Mouse (Mus musculus): Measurements from ENCODE around the gene Slc17a4. TPM values are rescaled to one million over a fixed set of nuclear protein-coding genes. Genes with fewer than 3 reads are reported as not detected.

Gene Slc17a4
- under 1 TPM in 3 of 4 experiments, not detected in 1; 0.13 to 0.38 (median 0.15) TPM for total RNA-seq (2022)

DNA sequence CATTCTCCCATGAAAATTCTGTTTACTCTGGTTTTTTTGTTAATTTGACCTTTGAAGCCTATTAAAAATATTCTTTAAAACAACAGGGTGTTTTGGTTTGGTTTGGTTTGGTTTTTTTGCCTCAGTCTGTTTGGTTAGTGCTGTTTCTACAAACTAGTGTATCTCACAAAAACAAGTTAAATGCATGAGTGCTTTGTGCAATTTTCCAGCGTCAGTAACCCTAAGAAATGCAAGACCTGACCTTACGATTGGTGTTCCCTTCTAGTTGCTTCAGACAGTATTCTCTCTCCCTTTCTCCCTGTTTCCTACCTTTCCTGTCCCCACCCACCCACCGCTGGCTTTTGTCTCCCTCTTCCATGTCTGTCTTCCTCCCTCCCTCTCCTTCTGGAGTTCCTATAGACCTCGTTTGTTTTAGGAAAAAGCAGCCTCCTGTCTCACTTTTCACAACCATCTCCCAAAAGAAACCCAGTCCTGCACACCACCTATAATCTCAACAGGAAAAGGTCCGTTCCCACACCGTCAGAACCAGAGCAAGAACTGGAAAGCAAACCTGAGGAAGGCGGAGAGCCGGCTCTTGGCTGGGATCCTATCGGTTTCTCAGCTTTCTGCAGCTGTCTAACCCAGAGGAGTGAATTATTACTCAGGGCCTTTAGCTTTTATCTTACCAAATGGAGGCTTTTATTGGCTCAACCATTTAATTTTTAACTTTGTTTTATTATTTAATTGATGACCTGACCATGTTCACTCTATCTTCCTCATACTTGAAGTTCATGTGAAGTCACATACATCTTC is at the start of gene Slc17a4:
Gene Slc17a4 (minus strand): TSS at position 634 of the 792 bp plus-strand sequence.
- no peak for DNase-seq

DNA sequence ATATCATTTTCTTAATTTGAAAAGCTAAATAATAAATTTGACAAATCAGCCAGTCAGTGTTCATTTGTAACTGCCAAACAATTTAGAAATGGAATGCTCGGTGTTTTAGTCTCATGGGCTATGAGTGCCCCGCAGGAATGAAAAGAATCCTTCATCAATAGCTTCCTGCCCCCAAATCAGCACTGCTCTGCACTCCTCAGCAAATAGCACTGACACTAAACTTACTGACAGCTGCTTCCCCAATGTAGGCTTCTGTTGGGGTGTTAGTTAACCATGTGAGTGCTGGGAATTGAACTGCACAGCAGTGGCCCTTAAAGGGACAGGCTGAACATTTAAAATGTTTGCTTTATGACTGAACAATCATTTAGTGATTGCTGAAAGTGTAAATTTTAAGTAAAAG is 45.0 kb upstream of the Slc17a4 start:
- no peak for DNase-seq

GRCm38 (mm10) chr13:23950928-23951327 is 36.1 kb upstream of the Slc17a4 start:
- peak; percentile 39 for DNase-seq

DNA sequence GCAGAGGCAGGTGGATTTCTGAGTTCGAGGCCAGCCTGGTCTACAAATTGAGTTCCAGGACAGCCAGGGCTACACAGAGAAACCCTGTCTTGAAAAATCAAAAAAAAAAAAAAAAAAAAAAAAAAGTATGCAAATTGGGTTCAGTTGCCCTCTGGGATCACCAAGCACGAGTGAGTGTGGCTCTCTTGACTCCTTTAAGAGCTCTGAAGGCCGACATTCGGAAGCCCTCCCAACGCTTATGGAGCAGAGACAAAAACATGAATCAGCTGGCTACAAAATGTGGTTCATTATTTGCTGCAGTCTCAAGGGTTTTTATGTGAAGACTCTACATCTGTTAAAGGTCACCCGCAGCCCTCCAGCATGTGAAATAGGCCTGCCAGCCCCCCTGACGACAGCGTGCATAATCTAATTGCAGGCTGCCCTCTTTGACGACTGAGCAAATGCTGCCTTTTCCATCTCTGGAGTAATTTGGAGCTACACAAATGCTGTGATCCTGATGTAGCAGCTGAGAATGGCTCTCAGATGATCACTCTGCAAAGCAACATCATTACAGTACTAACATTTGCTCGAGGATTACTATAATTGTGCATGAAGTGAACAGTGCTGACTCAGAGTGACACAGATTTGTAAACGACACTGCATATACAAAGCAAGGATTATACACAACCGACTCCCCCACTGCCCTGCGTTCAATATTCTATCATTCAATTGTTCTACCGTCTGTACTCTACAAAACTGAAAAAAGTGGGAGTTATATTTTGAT is 34.9 kb upstream of the Slc17a4 start:
- no peak for DNase-seq

GRCm38 (mm10) chr13:23946254-23946653 is 31.4 kb upstream of the Slc17a4 start:
- DNase-seq = no peak

- no peak for DNase-seq
Observed at GRCm38 (mm10) chr13:23942861-23943260, 28.1 kb upstream of the Slc17a4 start.

GRCm38 (mm10) chr13:23940291-23940690 is 25.5 kb upstream of the Slc17a4 start:
- no peak for DNase-seq

DNA sequence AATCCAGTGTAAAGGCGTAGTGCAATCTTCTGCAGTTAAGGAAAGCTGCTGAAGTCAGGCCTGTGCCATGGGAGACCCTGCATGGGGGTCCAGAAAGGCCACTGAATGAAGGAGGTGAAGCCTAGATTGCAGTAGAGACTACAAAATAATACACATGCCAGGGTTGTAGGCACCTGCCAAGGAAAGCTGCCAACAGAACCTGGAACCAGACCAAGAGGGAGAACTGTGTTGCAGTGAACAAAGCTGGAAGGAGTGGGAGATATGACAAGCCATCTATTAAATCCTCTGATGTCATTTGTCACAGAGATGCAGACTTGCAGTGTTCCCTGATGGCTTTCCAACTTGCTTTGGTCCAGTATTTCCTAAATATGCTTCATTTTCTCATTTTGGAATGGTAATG is 23.9 kb upstream of the Slc17a4 start:
- DNase-seq = no peak

- no peak for DNase-seq
Observed at GRCm38 (mm10) chr13:23934211-23934520, 19.4 kb upstream of the Slc17a4 start, which contains the start of gene Hist1h2aa. Gene Hist1h2aa, plus strand, starts transcription at chr13:23934462.

DNA sequence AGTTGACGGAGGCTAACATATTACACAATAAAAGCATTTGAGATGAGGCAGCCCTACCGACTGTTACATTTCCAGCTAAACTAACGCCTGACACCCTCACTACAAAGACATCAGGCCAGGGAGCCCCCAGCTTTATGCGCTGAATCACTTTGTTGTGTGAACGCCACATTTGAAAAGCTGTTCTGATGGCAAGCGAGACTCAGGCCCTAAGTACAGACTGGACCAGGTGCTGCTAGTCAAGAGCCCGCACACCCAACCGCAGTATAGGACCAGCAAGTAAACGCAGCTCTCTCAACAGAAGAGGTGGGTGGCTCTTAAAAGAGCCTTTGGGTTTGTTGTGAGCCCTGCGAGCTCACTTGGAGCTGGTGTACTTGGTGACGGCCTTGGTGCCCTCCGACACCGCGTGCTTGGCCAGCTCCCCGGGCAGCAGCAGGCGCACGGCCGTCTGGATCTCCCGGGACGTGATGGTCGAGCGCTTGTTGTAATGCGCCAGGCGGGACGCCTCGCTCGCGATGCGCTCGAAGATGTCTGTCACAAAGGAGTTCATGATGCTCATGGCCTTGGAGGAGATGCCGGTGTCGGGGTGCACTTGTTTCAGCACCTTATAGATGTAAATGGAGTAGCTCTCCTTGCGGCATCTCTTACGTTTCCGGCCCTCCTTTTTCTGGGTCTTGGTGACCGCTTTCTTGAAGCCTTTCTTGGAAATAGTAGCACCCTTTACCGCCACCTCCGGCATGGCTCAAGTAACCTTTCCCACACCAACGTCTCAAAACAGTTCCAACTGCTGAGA is 18.8 kb upstream of the Slc17a4 start, which contains the start of gene Hist1h2ba:
Gene Hist1h2ba (minus strand): TSS at position 736 of the 790 bp plus-strand sequence.
- DNase-seq = no peak

- DNase-seq = no peak
Observed at GRCm38 (mm10) chr13:23930904-23931303, 16.1 kb upstream of the Slc17a4 start.

DNA sequence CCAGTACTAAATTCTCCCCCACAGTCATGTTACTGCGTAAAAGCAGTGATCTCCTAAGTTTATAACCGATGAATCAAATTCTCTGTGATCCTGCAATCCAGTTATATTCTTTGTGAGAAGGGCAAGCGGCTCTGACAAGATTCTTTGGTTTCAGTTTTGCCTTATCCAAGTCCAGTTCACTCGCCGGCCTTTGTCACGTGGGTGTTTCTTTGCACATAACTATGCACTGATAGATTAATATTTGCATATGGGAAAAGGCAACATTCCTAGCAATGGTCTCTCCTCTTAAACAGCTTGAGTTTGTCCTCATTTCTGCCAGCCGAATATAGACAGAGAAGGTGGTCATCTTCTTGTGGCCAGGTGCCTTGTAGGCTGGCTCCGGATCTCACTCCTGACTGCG is 15.7 kb upstream of the Slc17a4 start:
- no peak for DNase-seq

GRCm38 (mm10) chr13:23928637-23929036 is 13.8 kb upstream of the Slc17a4 start:
- no peak for DNase-seq

DNA sequence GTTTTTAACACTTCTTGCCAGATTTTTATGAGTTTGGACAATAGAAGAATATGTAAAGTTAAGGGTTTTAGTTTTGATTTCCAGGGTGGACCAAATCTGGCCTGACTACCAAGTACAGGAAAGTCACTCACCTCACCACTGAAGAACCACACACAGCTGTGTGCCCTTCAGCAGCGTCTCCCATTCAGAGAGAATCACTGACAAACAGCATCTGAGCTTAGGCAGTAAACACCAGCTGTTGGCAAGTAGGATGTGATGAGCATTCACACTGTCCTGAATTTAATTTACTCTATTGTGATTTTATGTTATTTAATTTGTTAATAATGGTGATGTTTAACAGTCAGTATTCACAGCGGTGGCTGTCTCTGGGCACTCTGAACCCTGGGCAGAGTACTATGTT is 11.0 kb upstream of the Slc17a4 start:
- no peak for DNase-seq

DNA sequence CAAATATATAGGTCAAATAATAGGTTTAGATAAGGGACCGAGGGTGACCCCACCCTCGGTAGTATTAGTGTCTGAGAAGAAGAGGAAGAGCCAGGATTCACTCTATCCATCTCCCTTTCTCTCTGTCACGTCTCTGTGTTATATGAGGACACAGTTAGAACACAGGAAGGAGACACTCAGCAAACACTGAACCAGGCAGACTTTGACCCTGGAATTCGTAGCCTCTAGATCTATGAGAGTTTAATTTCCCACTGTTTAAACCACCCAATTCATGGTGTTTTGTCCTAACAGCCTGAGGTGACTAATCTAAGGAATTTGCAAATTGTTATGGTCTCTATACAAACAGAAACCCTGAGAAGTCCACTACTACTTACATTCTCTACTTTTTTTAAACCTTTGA is 2.9 kb upstream of the Slc17a4 start:
- no peak for DNase-seq

GRCm38 (mm10) chr13:23916132-23916531 is 1.3 kb upstream of the Slc17a4 start:
- DNase-seq = peak; percentile 62

DNA sequence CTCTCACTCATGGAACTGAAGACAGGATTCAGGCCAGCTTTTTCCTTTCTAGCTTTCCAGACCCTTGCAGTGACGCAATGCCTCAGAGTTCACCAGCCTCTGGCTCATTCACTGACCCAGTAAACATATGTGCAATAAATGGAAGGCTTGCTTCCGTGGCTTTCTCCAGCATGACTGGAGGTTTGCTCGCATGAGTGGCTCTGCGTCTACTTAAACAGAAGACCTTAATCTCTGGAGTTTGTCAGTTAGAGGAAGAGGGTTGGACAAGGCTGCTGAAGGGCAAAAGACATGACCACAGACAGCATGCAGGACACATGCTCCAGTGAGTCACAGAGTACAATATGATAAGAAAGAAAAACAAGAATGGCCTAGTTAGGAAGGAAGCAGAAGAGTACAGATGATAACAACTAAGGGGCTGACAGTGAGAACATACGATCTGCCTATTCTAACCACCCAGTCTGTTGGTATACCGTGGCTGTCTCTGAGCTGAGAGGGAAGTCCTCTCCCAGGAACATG is 960 bp downstream of the Slc17a4 start:
- peak; percentile 41 for DNase-seq

- DNase-seq = no peak
Observed at GRCm38 (mm10) chr13:23911335-23911734, 3.5 kb downstream of the Slc17a4 start.

- DNase-seq = no peak
Observed at GRCm38 (mm10) chr13:23910121-23910520, 4.7 kb downstream of the Slc17a4 start.

- no peak for DNase-seq
Observed at GRCm38 (mm10) chr13:23906906-23907305, 7.9 kb downstream of the Slc17a4 start.

GRCm38 (mm10) chr13:23898242-23898641 is 16.6 kb downstream of the Slc17a4 start:
- no peak for DNase-seq

- no peak for DNase-seq
Observed at GRCm38 (mm10) chr13:23893269-23893593, 21.6 kb downstream of the Slc17a4 start.

Measured in adrenal gland, adult 8-10 months (tissue).